Mouse (Mus musculus) heart, embryonic 16.5 days (tissue): Measurements from ENCODE around the gene Prss28. TPM values are rescaled to one million over a fixed set of nuclear protein-coding genes. Genes with fewer than 3 reads are reported as not detected.

ENCODE experiments used
- ATAC-seq: fragments of 200-750 bp; cut with Nextera tagmentation; replicated peaks from 2 replicates; pipeline ENCODE4 v1.8.0; 2017; ENCODE audit warnings: moderate number of reproducible peaks; ENCODE audit not compliant: insufficient read depth, low FRiP score; ENCODE audit errors: extremely low read depth
- H3K27ac ChIP-seq: fragments of 300-500 bp; sonication (generic); 2 replicates; pipeline ENCODE4 v1.5.1; 2014; ENCODE audit warnings: mild to moderate bottlenecking, low read length, control low read depth, moderate library complexity
- H3K27me3 ChIP-seq: fragments of 300-500 bp; sonication (generic); 2 replicates; pipeline ENCODE4 v1.6.1; 2014; ENCODE audit warnings: low read length, mixed read lengths; ENCODE audit not compliant: control insufficient read depth, insufficient read depth
- H3K36me3 ChIP-seq: fragments of 300-500 bp; sonication (generic); 2 replicates; pipeline ENCODE4 v1.6.1; 2014; ENCODE audit not compliant: control insufficient read depth, insufficient read depth
- H3K4me1 ChIP-seq: fragments of 300-500 bp; sonication (generic); 2 replicates; pipeline ENCODE4 v1.6.1; 2014; ENCODE audit warnings: low read length, mixed read lengths; ENCODE audit not compliant: control insufficient read depth, insufficient read depth
- H3K4me2 ChIP-seq: fragments of 300-500 bp; sonication (generic); 2 replicates; pipeline ENCODE4 v1.6.1; 2014; ENCODE audit warnings: low read depth, mild to moderate bottlenecking, control low read depth, low read length
- H3K4me3 ChIP-seq: fragments of 300-500 bp; sonication (generic); 2 replicates; pipeline ENCODE4 v1.5.1; 2014; ENCODE audit warnings: mild to moderate bottlenecking, control low read depth, low read length
- H3K9ac ChIP-seq: fragments of 300-500 bp; sonication (generic); 2 replicates; pipeline ENCODE4 v1.6.1; 2014; ENCODE audit warnings: low read length, control low read depth
- H3K9me3 ChIP-seq: fragments of 300-500 bp; sonication (generic); replicated peaks from 2 replicates; pipeline ENCODE4 v1.6.1; 2016; ENCODE audit warnings: low read length; ENCODE audit not compliant: control insufficient read depth
- WGBS: fragments of 180-500 bp; shearing (Covaris S2); extraction: QIAGEN DNeasy Blood & Tissue Kit; methylation state at CpG from one replicate; pipeline ENCODE4 v1.1.7; 2014; 5-methylcytosine and 5-hydroxymethylcytosine counted together
- polyA plus RNA-seq: library from polyadenylated mRNA; unstranded; fragments of >200 nt; fragmentation: Nextera tagmentation; extraction: Ambion mirVana; gene quantifications from 2 replicates; pipeline ENCODE4 v1.2.1, GENCODE M21; 2015

Gene Prss28
- polyA plus RNA-seq, result not detected in 2 replicates

GRCm38 (mm10) chr17:25308346-25308745 is at the start of gene Prss28:
Gene Prss28, plus strand, starts transcription at chr17:25308646.
- Histone ChIP-seq H3K27me3 (no peaks in the 10 kb centered on the region), H3K9ac (no peak within 1 kb of the TSS), H3K4me3 (no peak within 1 kb of the TSS), H3K9me3 (no peaks in the 10 kb centered on the region), H3K27ac (no peak within 1 kb of the TSS), H3K4me2 (no peak within 1 kb of the TSS), H3K36me3 (no peaks in the 10 kb centered on the region), H3K4me1 (no peaks in the 10 kb centered on the region)
- WGBS, result 52% methylated on average over 4 of the region's 4 CpGs
- no peak for ATAC-seq

- ATAC-seq, result no peak; the same call in 1 of the 2 replicates
- no peaks in the 10 kb centered on the region for H3K4me1 ChIP-seq
- H3K4me2 ChIP-seq, result no peak overlapping the region
- H3K9me3 ChIP-seq, result no peaks in the 10 kb centered on the region
- no peak overlapping the region for H3K27ac ChIP-seq
- H3K36me3 ChIP-seq, result peaks cover 69% of the 10 kb centered on the region
- 57% methylated on average over 3 of the region's 3 CpGs for WGBS
- H3K27me3 ChIP-seq, result no peaks in the 10 kb centered on the region
- H3K9ac ChIP-seq, result no peak overlapping the region
- no peak overlapping the region for H3K4me3 ChIP-seq
Observed at GRCm38 (mm10) chr17:25264453-25264852, 44.0 kb upstream of the Prss28 start.

GRCm38 (mm10) chr17:25270795-25271335 is 37.6 kb upstream of the Prss28 start:
- Histone ChIP-seq H3K36me3 (peaks cover 28% of the 10 kb centered on the region), H3K4me2 (peak overlapping the region; percentile 82), H3K27me3 (no peaks in the 10 kb centered on the region), H3K4me1 (peaks cover 29% of the 10 kb centered on the region), H3K27ac (no peak overlapping the region), H3K9ac (no peak overlapping the region), H3K4me3 (peak overlapping the region; percentile 93; the same call in 1 of the 2 replicates), H3K9me3 (no peaks in the 10 kb centered on the region)
- 52% methylated on average over 2 of the region's 2 CpGs for WGBS
- ATAC-seq, result no peak

- Histone ChIP-seq H3K4me1 (peaks cover 29% of the 10 kb centered on the region), H3K27ac (peak overlapping the region; percentile 94), H3K27me3 (no peaks in the 10 kb centered on the region), H3K36me3 (peaks cover 17% of the 10 kb centered on the region), H3K4me3 (peak overlapping the region; percentile 93), H3K9me3 (no peaks in the 10 kb centered on the region), H3K4me2 (peak overlapping the region; percentile 82), H3K9ac (peak overlapping the region; percentile 99)
- ATAC-seq, result no peak
- 0% methylated on average over 10 of the region's 10 CpGs for WGBS
Observed at GRCm38 (mm10) chr17:25272326-25272725, 36.1 kb upstream of the Prss28 start.

- peak overlapping the region; percentile 93 for H3K4me3 ChIP-seq
Observed at GRCm38 (mm10) chr17:25272951-25273705, 35.3 kb upstream of the Prss28 start.

GRCm38 (mm10) chr17:25273706-25274501 is 34.5 kb upstream of the Prss28 start:
- H3K4me1 ChIP-seq, result peaks cover 29% of the 10 kb centered on the region
- ATAC-seq, result peak; percentile 87
- H3K27me3 ChIP-seq, result no peaks in the 10 kb centered on the region
- peak overlapping the region; percentile 60 for H3K4me2 ChIP-seq
- peak overlapping the region; percentile 99 for H3K9ac ChIP-seq
- WGBS, result under 1% methylated on average over 38 of the region's 45 CpGs
- H3K27ac ChIP-seq, result peak overlapping the region; percentile 94
- H3K36me3 ChIP-seq, result peaks cover under 1% of the 10 kb centered on the region
- H3K9me3 ChIP-seq, result no peaks in the 10 kb centered on the region
- H3K4me3 ChIP-seq, result peak overlapping the region; percentile 93

More at GRCm38 (mm10) chr17:25272951-25273705, 35.3 kb upstream of the Prss28 start:
- H3K4me1 ChIP-seq, result peaks cover 29% of the 10 kb centered on the region
- WGBS, result under 1% methylated on average over 80 of the region's 92 CpGs
- H3K9ac ChIP-seq, result peak overlapping the region; percentile 99
- peak; percentile 87 for ATAC-seq
- no peaks in the 10 kb centered on the region for H3K9me3 ChIP-seq
- no peaks in the 10 kb centered on the region for H3K27me3 ChIP-seq
- H3K4me2 ChIP-seq, result peak overlapping the region; percentile 82
- H3K36me3 ChIP-seq, result peaks cover 9% of the 10 kb centered on the region
- H3K27ac ChIP-seq, result peak overlapping the region; percentile 94

- peak within 1 kb of the TSS; percentile 93 for H3K4me3 ChIP-seq
- no peak for ATAC-seq
- peak within 1 kb of the TSS; percentile 99 for H3K9ac ChIP-seq
- peak within 1 kb of the TSS; percentile 60 for H3K4me2 ChIP-seq
- no peaks in the 10 kb centered on the region for H3K27me3 ChIP-seq
- no peaks in the 10 kb centered on the region for H3K36me3 ChIP-seq
- H3K27ac ChIP-seq, result peak within 1 kb of the TSS; percentile 94
- peaks cover 28% of the 10 kb centered on the region for H3K4me1 ChIP-seq
- 79% methylated on average over 9 of the region's 9 CpGs for WGBS
- no peaks in the 10 kb centered on the region for H3K9me3 ChIP-seq
Observed at GRCm38 (mm10) chr17:25274571-25275346, 33.7 kb upstream of the Prss28 start, which contains the start of gene Ube2i. Gene Ube2i, minus strand, starts transcription at chr17:25274622.

- no peak for ATAC-seq
- Histone ChIP-seq H3K27ac (no peak overlapping the region), H3K4me1 (peaks cover 18% of the 10 kb centered on the region), H3K4me3 (no peak overlapping the region), H3K9me3 (no peaks in the 10 kb centered on the region), H3K4me2 (no peak overlapping the region), H3K27me3 (no peaks in the 10 kb centered on the region), H3K9ac (no peak overlapping the region), H3K36me3 (no peaks in the 10 kb centered on the region)
- 88% methylated on average over 3 of the region's 3 CpGs for WGBS
Observed at GRCm38 (mm10) chr17:25275833-25276232, 32.6 kb upstream of the Prss28 start.
